Mouse (Mus musculus) hindbrain, embryonic 15.5 days (tissue): ENCODE measurements around the gene Def8. TPM values are rescaled to one million over a fixed set of nuclear protein-coding genes. Genes with fewer than 3 reads are reported as not detected.

Experiments
- ATAC-seq: fragments of 200-750 bp; cut with Nextera tagmentation; 2 replicates; pipeline ENCODE4 v1.8.0; 2017; ENCODE audit warnings: low read depth, moderate number of reproducible peaks, moderate TSS enrichment; ENCODE audit not compliant: low FRiP score
- H3K27ac ChIP-seq: fragments of 300-500 bp; sonication (generic); replicated peaks from 2 replicates; pipeline ENCODE4 v1.5.1; 2015; ENCODE audit warnings: mild to moderate bottlenecking, inconsistent platforms
- H3K27me3 ChIP-seq: fragments of 300-500 bp; sonication (generic); 2 replicates; pipeline ENCODE4 v1.6.1; 2015; ENCODE audit warnings: control low read depth, inconsistent platforms
- H3K36me3 ChIP-seq: fragments of 300-500 bp; sonication (generic); 2 replicates; pipeline ENCODE4 v1.6.1; 2015; ENCODE audit warnings: control low read depth, inconsistent platforms
- H3K4me1 ChIP-seq: fragments of 300-500 bp; sonication (generic); replicated peaks from 2 replicates; pipeline ENCODE4 v1.6.1; 2015; ENCODE audit warnings: control low read depth, inconsistent platforms
- H3K4me2 ChIP-seq: fragments of 300-500 bp; sonication (generic); 2 replicates; pipeline ENCODE4 v1.6.1; 2015; ENCODE audit warnings: moderate library complexity, mild to moderate bottlenecking, inconsistent platforms
- H3K4me3 ChIP-seq: fragments of 300-500 bp; sonication (generic); 2 replicates; pipeline ENCODE4 v1.5.1; 2015; ENCODE audit warnings: mild to moderate bottlenecking, inconsistent platforms
- H3K9ac ChIP-seq: fragments of 300-500 bp; sonication (generic); 2 replicates; pipeline ENCODE4 v1.6.1; 2015; ENCODE audit warnings: inconsistent platforms
- H3K9me3 ChIP-seq: fragments of 300-500 bp; sonication (generic); 2 replicates; pipeline ENCODE4 v1.6.1; 2016; ENCODE audit warnings: control low read depth, inconsistent platforms
- WGBS: fragments of 180-500 bp; shearing (Covaris S2); methylation state at CpG from one replicate; pipeline ENCODE4 v1.1.7; 2015; 5-methylcytosine and 5-hydroxymethylcytosine counted together
- polyA plus RNA-seq: library from polyadenylated mRNA; unstranded; fragments of >200 nt; fragmentation: Nextera tagmentation; extraction: Ambion mirVana; gene quantifications from 2 replicates; pipeline ENCODE4 v1.2.1, GENCODE M21; 2015

The Def8 gene
- polyA plus RNA-seq, 1 experiment from 2014 or later = 51.6 TPM

DNA sequence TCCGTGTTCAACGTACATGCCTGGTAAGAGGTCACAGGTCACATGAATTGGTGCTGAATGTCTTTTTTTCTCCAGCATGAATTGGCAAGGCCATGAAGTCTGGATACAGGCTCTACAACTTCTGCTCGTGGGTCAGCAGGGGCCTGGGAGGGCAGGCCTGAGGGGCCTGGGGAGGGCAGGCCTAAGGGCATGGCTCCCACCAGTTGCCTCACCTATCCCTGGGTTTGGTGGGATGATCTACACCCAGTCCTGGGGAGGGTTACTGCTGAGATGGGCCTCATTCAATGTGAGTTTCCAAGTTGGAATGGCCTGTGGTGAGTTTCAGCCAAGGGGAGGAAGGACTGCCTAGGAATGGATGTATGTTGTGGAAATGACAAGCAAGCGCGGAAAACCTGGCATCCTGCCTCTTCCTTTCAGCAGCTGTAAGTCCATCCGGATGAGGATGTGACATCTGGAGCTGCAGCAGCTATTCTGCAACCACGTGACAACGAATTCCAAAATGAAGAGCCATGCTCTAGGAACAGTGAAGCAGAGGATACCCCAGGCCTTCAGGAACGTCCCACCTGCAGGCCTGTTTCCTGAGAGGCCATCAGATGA, 20.5 kb upstream of the Def8 start:
- Histone ChIP-seq H3K36me3 (peaks cover 44% of the 10 kb centered on the region), H3K9ac (no peak overlapping the region), H3K4me3 (no peak overlapping the region), H3K4me2 (no peak overlapping the region), H3K9me3 (no peaks in the 10 kb centered on the region), H3K27me3 (no peaks in the 10 kb centered on the region), H3K4me1 (peaks cover 12% of the 10 kb centered on the region; the same call in 1 of the 2 replicates), H3K27ac (no peak overlapping the region)
- WGBS = 88% methylated on average over 9 of the region's 9 CpGs
- ATAC-seq = no peak

DNA sequence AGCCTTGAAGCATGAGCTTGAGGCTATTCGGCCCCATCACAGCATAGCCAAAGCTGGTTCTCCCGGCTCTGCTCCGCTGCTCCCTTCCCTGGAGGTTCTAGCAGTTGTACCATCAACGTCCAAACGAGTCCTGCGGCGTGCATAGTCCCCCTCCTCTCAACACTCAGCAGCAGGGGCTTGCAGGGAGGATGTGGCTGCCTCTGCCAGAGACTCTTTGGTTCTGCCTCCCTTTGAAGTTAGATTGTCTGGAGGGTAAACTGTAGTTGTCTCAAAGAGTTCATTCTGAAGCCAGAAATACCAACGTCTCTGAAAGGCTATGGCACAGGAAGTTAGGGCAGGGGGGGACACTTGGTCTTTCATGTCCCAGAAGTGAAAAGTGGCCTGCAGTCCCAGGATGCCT, 18.8 kb upstream of the Def8 start:
- Histone ChIP-seq H3K36me3 (peaks cover 32% of the 10 kb centered on the region), H3K27ac (no peak overlapping the region), H3K4me3 (no peak overlapping the region), H3K4me2 (no peak overlapping the region), H3K9me3 (no peaks in the 10 kb centered on the region), H3K9ac (no peak overlapping the region), H3K27me3 (no peaks in the 10 kb centered on the region), H3K4me1 (peaks cover 19% of the 10 kb centered on the region)
- 40% methylated on average over 8 of the region's 8 CpGs for WGBS
- no peak for ATAC-seq

DNA sequence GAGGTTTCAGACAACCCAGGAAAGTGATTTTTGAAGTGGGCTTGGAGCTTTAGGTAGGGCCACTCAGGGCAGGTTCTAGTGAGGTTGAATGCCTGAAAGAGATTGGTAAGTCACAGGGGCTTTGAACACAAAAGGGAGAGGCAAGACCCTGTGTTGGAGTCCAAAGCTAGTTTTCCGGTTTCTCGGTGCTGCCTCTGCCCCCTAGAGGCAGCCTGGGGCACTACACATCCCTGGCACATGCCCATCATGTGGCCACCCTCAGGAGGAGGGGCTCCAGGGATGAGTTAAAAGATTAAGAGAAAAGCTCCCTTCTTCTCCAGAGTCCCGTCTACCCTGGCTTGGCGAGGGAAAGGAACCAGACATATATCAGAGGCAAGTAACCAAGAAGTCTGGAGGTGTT, 16.5 kb upstream of the Def8 start, which contains the start of gene Mc1r:
Gene Mc1r, plus strand, starts transcription at position 322 of the 400 bp plus-strand sequence.
- 17% methylated on average over 4 of the region's 4 CpGs for WGBS
- no peak within 1 kb of the TSS for H3K4me3 ChIP-seq
- no peak within 1 kb of the TSS for H3K4me2 ChIP-seq
- peaks cover 16% of the 10 kb centered on the region for H3K36me3 ChIP-seq
- no peak within 1 kb of the TSS for H3K9ac ChIP-seq
- no peak within 1 kb of the TSS for H3K27ac ChIP-seq
- H3K9me3 ChIP-seq = no peaks in the 10 kb centered on the region
- ATAC-seq = no peak
- H3K4me1 ChIP-seq = peaks cover 28% of the 10 kb centered on the region
- no peaks in the 10 kb centered on the region for H3K27me3 ChIP-seq

DNA sequence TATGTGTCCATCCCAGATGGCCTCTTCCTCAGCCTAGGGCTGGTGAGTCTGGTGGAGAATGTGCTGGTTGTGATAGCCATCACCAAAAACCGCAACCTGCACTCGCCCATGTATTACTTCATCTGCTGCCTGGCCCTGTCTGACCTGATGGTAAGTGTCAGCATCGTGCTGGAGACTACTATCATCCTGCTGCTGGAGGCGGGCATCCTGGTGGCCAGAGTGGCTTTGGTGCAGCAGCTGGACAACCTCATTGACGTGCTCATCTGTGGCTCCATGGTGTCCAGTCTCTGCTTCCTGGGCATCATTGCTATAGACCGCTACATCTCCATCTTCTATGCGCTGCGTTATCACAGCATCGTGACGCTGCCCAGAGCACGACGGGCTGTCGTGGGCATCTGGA, 15.7 kb upstream of the Def8 start:
- Histone ChIP-seq H3K9me3 (no peaks in the 10 kb centered on the region), H3K27me3 (no peaks in the 10 kb centered on the region), H3K4me1 (peaks cover 28% of the 10 kb centered on the region), H3K4me2 (no peak overlapping the region), H3K27ac (no peak overlapping the region), H3K36me3 (peaks cover 9% of the 10 kb centered on the region), H3K4me3 (no peak overlapping the region), H3K9ac (no peak overlapping the region)
- no peak for ATAC-seq
- 91% methylated on average over 13 of the region's 13 CpGs for WGBS

DNA sequence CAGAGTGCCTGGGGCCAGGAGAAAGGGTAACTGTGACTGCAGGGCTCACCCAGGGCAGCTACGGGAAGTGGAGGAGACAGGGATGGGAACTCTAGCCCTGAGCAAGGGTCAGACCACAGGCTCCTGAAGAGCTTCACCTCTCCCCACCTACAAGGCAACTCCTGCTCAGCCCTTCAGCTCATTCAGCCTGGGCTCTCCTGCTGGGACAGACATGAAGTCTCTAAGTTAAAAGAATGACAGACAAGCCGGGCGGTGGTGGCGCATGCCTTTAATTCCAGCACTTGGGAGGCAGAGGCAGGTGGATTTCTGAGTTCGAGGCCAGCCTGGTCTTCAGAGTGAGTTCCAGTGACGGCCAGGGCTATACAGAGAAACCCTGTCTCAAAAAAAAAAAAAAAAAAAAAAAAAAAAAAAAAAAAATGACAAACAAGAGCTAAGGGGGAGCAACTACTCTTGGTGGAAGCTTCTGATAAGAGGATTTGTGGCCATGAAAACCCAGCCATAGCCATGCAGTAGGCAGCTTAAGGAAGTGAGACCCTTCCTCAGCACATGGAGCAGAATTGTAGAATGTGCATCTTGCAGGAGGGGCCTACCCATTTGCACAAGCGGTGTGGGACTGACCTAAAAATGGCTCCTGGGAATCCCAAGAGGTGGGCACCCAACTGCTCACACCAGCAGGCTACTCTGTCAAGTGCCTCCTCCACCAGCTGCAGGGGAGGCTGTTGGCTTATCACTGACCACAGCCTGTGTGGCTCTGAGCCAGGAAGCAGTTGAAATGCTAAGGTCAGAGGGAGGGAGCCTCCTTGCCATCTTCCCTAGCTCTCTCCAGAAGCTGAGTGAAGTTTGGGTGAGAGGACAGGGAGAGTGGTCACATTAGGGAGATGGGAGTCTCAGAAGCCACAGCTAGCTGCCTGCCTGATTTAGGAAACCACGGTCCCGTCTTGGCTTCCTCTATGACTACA, 14.5 kb upstream of the Def8 start:
- Histone ChIP-seq H3K4me3 (peak overlapping the region; percentile 53; the same call in 1 of the 2 replicates), H3K4me1 (peaks cover 28% of the 10 kb centered on the region), H3K9me3 (no peaks in the 10 kb centered on the region), H3K9ac (peak overlapping the region; percentile 78; the same call in 1 of the 2 replicates), H3K27ac (peak overlapping the region; percentile 93), H3K4me2 (peak overlapping the region; percentile 88), H3K36me3 (no peaks in the 10 kb centered on the region), H3K27me3 (no peaks in the 10 kb centered on the region)
- 74% methylated on average over 9 of the region's 9 CpGs for WGBS
- ATAC-seq = no peak

DNA sequence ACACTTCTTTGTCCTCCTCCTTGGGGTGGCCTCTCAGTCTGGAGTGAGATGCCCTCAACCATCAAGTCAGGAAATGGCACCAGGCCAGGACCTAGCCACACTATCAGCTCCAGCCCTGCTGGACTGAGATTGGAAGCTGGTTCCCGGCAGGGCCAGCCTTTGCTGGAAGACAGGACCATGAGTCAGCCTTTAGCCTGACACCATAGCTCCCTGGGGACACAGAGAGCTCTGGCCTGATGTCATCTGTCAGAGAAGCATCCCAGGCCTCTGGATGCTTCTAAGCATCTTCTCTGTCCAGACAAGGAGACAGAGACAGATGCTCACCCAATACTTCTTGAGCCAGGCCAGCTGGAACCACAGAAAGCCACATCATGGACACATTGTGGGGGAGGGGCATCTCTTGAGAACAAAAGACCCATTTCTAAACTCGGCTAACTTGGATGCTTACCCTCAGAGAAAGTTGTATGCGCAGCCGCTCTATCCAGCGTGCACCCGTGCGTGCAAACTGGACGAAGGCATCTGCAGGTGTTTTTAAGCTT, 13.2 kb upstream of the Def8 start:
- H3K27me3 ChIP-seq = no peaks in the 10 kb centered on the region
- H3K9ac ChIP-seq = peak overlapping the region; percentile 78

DNA sequence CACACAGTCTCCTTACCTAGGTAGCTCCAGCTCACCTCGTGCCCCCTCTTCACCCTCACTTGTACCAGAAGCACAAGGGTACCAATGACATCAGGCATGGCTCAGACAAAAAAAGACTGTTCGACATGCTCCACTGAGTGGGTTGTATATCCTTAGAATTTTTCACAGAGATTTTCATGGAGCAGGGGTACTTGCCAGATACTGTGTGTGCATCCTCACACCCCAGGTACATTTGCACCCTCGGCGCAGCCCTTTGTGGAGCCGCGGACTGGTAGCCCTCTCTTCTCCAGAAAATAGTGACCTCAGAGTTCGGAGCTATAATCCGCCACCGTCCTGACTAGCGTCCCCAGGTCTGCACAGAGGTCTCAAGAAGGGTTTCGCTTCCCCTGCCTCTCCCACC, 12.5 kb upstream of the Def8 start:
- 3% methylated on average over 11 of the region's 11 CpGs for WGBS
- Histone ChIP-seq H3K36me3 (no peaks in the 10 kb centered on the region), H3K4me1 (peaks cover 32% of the 10 kb centered on the region)

More for the DNA sequence above, 13.2 kb upstream of the Def8 start:
- H3K9me3 ChIP-seq = no peaks in the 10 kb centered on the region
- H3K4me2 ChIP-seq = peak overlapping the region; percentile 88
- H3K4me1 ChIP-seq = peaks cover 28% of the 10 kb centered on the region
- no peak for ATAC-seq
- peak overlapping the region; percentile 53 for H3K4me3 ChIP-seq
- WGBS = 14% methylated on average over 8 of the region's 8 CpGs
- H3K36me3 ChIP-seq = no peaks in the 10 kb centered on the region
- peak overlapping the region; percentile 93 for H3K27ac ChIP-seq

DNA sequence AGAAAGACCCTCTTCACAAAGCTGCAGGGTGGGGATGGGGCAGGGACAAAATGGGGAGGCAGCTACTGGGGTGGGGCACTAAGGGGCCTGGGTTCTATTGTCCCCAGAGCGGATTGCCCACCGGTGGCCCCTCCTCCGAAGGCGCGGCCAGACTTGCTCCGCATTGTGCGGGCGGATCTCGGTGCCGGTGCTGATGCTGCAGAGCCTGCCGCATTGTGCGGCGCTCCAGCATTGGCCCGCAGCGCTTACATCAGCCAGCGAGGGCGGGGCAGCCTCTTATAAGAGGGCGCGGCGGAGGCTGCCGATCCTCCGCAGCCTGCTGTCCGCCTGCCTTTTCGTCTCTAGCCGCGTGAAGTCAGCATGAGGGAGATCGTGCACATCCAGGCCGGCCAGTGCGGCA, 12.1 kb upstream of the Def8 start, which contains the start of gene Tubb3:
Gene Tubb3, plus strand, starts transcription at position 179 of the 400 bp plus-strand sequence.
- peak within 1 kb of the TSS; percentile 78 for H3K9ac ChIP-seq
- H3K27ac ChIP-seq = peak within 1 kb of the TSS; percentile 93
- no peaks in the 10 kb centered on the region for H3K9me3 ChIP-seq
- H3K4me1 ChIP-seq = peaks cover 36% of the 10 kb centered on the region
- H3K4me3 ChIP-seq = peak within 1 kb of the TSS; percentile 53
- ATAC-seq = peak; percentile 93
- H3K27me3 ChIP-seq = no peaks in the 10 kb centered on the region
- H3K36me3 ChIP-seq = no peaks in the 10 kb centered on the region
- under 1% methylated on average over 29 of the region's 29 CpGs for WGBS
- peak within 1 kb of the TSS; percentile 88 for H3K4me2 ChIP-seq

More for the DNA sequence above, 12.5 kb upstream of the Def8 start:
- Histone ChIP-seq H3K9ac (peak overlapping the region; percentile 78), H3K9me3 (no peaks in the 10 kb centered on the region), H3K4me2 (peak overlapping the region; percentile 88), H3K27me3 (no peaks in the 10 kb centered on the region), H3K4me3 (peak overlapping the region; percentile 53), H3K27ac (peak overlapping the region; percentile 93)
- peak; percentile 0; the same call in 1 of the 2 replicates for ATAC-seq

DNA sequence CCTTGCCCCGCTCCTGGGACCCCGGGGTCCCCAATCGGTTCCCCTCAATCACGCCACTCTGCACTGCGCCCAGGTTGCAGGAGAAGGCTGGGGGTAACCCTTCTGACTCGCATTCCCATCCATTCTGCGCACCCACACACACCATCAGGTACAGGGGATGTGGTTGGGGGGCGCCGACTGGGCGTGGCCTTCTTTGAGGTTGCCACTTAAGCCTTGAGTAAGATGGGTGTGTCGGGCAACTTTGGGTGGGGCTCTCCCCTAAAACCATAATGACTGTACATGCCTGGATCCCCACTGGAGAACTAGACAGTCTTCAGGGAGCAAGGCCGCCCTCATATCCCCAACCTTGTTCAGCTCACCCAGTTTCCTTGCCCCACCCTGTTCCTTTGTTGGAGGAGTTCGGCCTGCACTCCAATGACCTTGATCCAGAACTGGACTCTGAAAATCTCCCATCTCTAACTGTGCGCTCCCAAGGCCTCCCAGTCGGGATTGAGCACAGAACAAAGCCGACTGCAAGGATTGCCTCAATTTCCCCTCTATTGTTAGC, 11.5 kb upstream of the Def8 start:
- H3K27ac ChIP-seq = peak overlapping the region; percentile 93
- H3K4me2 ChIP-seq = peak overlapping the region; percentile 88
- no peaks in the 10 kb centered on the region for H3K9me3 ChIP-seq
- 3% methylated on average over 16 of the region's 16 CpGs for WGBS
- H3K4me3 ChIP-seq = peak overlapping the region; percentile 53
- H3K27me3 ChIP-seq = no peaks in the 10 kb centered on the region
- peak; percentile 24 for ATAC-seq
- peak overlapping the region; percentile 78 for H3K9ac ChIP-seq
- H3K4me1 ChIP-seq = peaks cover 38% of the 10 kb centered on the region
- no peaks in the 10 kb centered on the region for H3K36me3 ChIP-seq

DNA sequence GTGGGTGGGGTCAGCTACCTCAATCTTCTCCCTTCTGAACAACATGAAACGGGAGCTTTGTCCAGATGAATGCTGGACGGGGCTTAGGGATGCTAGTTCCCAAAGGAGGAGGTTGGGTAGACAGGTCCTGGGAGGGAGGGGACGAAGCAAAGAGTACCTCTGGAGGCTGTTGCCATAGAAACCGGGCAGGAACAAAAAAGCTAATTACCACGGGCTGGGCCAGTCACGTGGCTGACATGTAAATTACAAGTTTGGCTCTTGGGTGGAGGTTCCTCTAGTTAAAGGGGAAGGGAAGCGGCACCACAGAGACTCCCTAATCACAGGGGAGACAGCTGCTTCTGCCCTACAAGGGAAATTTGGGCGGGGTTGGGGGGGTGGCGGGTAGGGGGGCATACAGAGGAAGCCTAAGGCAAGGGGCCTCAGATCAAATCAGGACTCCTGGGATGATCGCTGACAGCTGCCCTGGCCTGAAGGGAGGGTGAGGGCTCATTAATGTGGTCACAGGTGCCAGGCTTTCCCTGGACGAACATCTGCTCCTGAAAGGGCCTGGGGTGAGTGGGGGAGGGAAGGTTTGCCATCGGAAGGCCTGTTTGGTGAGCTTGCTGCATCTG, 10.7 kb upstream of the Def8 start:
- Histone ChIP-seq H3K27ac (peak overlapping the region; percentile 93), H3K4me1 (peaks cover 41% of the 10 kb centered on the region), H3K27me3 (no peaks in the 10 kb centered on the region), H3K9ac (peak overlapping the region; percentile 78), H3K4me2 (peak overlapping the region; percentile 88), H3K4me3 (peak overlapping the region; percentile 53), H3K36me3 (peaks cover under 1% of the 10 kb centered on the region), H3K9me3 (no peaks in the 10 kb centered on the region)
- no peak for ATAC-seq
- under 1% methylated on average over 12 of the region's 12 CpGs for WGBS

DNA sequence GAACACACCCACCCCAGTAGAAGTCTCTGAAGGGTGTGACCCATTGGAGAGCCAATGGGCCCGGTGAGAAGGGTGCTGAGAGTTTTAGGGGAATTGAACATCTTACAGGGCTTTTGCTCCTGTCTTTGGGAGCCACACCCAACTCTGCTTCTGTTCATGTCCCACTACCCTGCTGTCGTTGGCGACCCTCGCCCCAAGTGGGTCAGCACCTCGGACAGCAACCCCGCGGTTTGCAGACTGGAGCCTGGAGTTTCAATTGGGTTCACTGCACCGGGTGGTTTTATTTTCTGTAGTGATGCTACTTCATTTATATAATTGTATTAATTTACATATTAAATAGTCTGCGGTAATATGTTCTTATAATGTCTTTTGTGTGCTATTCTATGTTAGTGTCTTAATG, 9.1 kb upstream of the Def8 start:
- Histone ChIP-seq H3K4me3 (peak overlapping the region; percentile 53), H3K9me3 (no peaks in the 10 kb centered on the region), H3K4me2 (peak overlapping the region; percentile 88), H3K27me3 (no peaks in the 10 kb centered on the region), H3K9ac (peak overlapping the region; percentile 78), H3K4me1 (peaks cover 42% of the 10 kb centered on the region), H3K27ac (peak overlapping the region; percentile 93), H3K36me3 (peaks cover 16% of the 10 kb centered on the region)
- WGBS = 7% methylated on average over 9 of the region's 9 CpGs
- ATAC-seq = no peak
